Mouse (Mus musculus): ENCODE measurements at regions not wholly inside any gene's neighbourhood (a gene's known extent, or its start where the extent isn't known, plus 50 kb on each side); places are given as distances from the start of the nearest gene placed in this dataset.
"Not testable (repeated sequence)": the region's sequence is repeated elsewhere in the genome, so short reads cannot be mapped to it uniquely, and the experiment has no call there.

- H3K36me3 ChIP-seq (ENCODE audit: control insufficient read depth, insufficient read depth, low read length), result no peaks in the 10 kb centered on the region
- H3K27ac ChIP-seq (ENCODE audit: low read depth, low read length), result no peak overlapping the region
- no peak overlapping the region for H3K4me2 ChIP-seq
- WGBS, result 89% methylated on average over 8 of the region's 8 CpGs
- no peaks in the 10 kb centered on the region for H3K27me3 ChIP-seq (ENCODE audit: control insufficient read depth, insufficient read depth, low read length)
- no peak overlapping the region for H3K9ac ChIP-seq (ENCODE audit: low read length)
- no peaks in the 10 kb centered on the region for H3K9me3 ChIP-seq (ENCODE audit: control insufficient read depth, low read length)
- no peak for DNase-seq (ENCODE audit: low spot score, missing footprints)
- H3K4me3 ChIP-seq (ENCODE audit: low read depth, low read length), result no peak overlapping the region
- no peaks in the 10 kb centered on the region for H3K4me1 ChIP-seq (ENCODE audit: control insufficient read depth, insufficient read depth, low read length)
- ATAC-seq (ENCODE audit: low FRiP score), result no peak
These were observed 263.0 kb upstream of the Nfia start for GRCm38 (mm10) chr4:97509576-97509975.

GRCm38 (mm10) chr4:97505734-97506133 lies 266.8 kb upstream of the Nfia start:
- H3K4me1 ChIP-seq (ENCODE audit: control insufficient read depth, insufficient read depth, low read length), result no peaks in the 10 kb centered on the region
- WGBS, result 88% methylated on average over 1 of the region's 1 CpGs

GRCm38 (mm10) chr4:97491248-97491804 lies 281.2 kb upstream of the Nfia start:
- Histone ChIP-seq H3K4me1 (ENCODE audit: control insufficient read depth, insufficient read depth, low read length) (no peaks in the 10 kb centered on the region), H3K27me3 (ENCODE audit: control insufficient read depth, insufficient read depth, low read length) (no peaks in the 10 kb centered on the region), H3K27ac (ENCODE audit: low read depth, low read length) (no peak overlapping the region), H3K36me3 (ENCODE audit: control insufficient read depth, insufficient read depth, low read length) (no peaks in the 10 kb centered on the region), H3K9ac (ENCODE audit: low read length) (no peak overlapping the region), H3K4me3 (ENCODE audit: low read depth, low read length) (no peak overlapping the region), H3K9me3 (ENCODE audit: control insufficient read depth, low read length) (no peaks in the 10 kb centered on the region), H3K4me2 (no peak overlapping the region)
- no peak for DNase-seq (ENCODE audit: low spot score, missing footprints)
- WGBS, result 93% methylated on average over 2 of the region's 2 CpGs
- no peak for ATAC-seq (ENCODE audit: low FRiP score)

More at GRCm38 (mm10) chr4:97505734-97506133, 266.8 kb upstream of the Nfia start:
- Histone ChIP-seq H3K4me2 (no peak overlapping the region), H3K27ac (ENCODE audit: low read depth, low read length) (no peak overlapping the region), H3K9me3 (ENCODE audit: control insufficient read depth, low read length) (no peaks in the 10 kb centered on the region), H3K9ac (ENCODE audit: low read length) (no peak overlapping the region), H3K36me3 (ENCODE audit: control insufficient read depth, insufficient read depth, low read length) (no peaks in the 10 kb centered on the region), H3K4me3 (ENCODE audit: low read depth, low read length) (no peak overlapping the region), H3K27me3 (ENCODE audit: control insufficient read depth, insufficient read depth, low read length) (no peaks in the 10 kb centered on the region)
- ATAC-seq (ENCODE audit: low FRiP score) (no peak), DNase-seq (ENCODE audit: low spot score, missing footprints) (no peak)

- Histone ChIP-seq H3K4me3 (ENCODE audit: low read depth, low read length) (no peak overlapping the region), H3K4me1 (ENCODE audit: control insufficient read depth, insufficient read depth, low read length) (no peaks in the 10 kb centered on the region), H3K27ac (ENCODE audit: low read depth, low read length) (no peak overlapping the region), H3K4me2 (no peak overlapping the region), H3K36me3 (ENCODE audit: control insufficient read depth, insufficient read depth, low read length) (no peaks in the 10 kb centered on the region), H3K9ac (ENCODE audit: low read length) (no peak overlapping the region), H3K9me3 (ENCODE audit: control insufficient read depth, low read length) (no peaks in the 10 kb centered on the region), H3K27me3 (ENCODE audit: control insufficient read depth, insufficient read depth, low read length) (no peaks in the 10 kb centered on the region)
- ATAC-seq (ENCODE audit: low FRiP score) (no peak), DNase-seq (ENCODE audit: low spot score, missing footprints) (no peak)
- WGBS, result 83% methylated on average over 10 of the region's 10 CpGs
These were observed 286.2 kb upstream of the Nfia start for GRCm38 (mm10) chr4:97486354-97486753.

GRCm38 (mm10) chr4:97485225-97485624 lies 287.3 kb upstream of the Nfia start:
- WGBS, result 92% methylated on average over 3 of the region's 3 CpGs
- ATAC-seq (ENCODE audit: low FRiP score), result no peak
- no peak overlapping the region for H3K4me3 ChIP-seq (ENCODE audit: low read depth, low read length)
- no peaks in the 10 kb centered on the region for H3K27me3 ChIP-seq (ENCODE audit: control insufficient read depth, insufficient read depth, low read length)
- no peaks in the 10 kb centered on the region for H3K9me3 ChIP-seq (ENCODE audit: control insufficient read depth, low read length)
- no peaks in the 10 kb centered on the region for H3K4me1 ChIP-seq (ENCODE audit: control insufficient read depth, insufficient read depth, low read length)
- no peak overlapping the region for H3K4me2 ChIP-seq
- no peaks in the 10 kb centered on the region for H3K36me3 ChIP-seq (ENCODE audit: control insufficient read depth, insufficient read depth, low read length)
- DNase-seq (ENCODE audit: low spot score, missing footprints), result no peak
- no peak overlapping the region for H3K9ac ChIP-seq (ENCODE audit: low read length)
- no peak overlapping the region for H3K27ac ChIP-seq (ENCODE audit: low read depth, low read length)

- no peak overlapping the region for H3K27ac ChIP-seq (ENCODE audit: low read depth, low read length)
- no peaks in the 10 kb centered on the region for H3K9me3 ChIP-seq (ENCODE audit: control insufficient read depth, low read length)
- no peak overlapping the region for H3K9ac ChIP-seq (ENCODE audit: low read length)
- WGBS, result 78% methylated on average over 10 of the region's 10 CpGs
- H3K27me3 ChIP-seq (ENCODE audit: control insufficient read depth, insufficient read depth, low read length), result no peaks in the 10 kb centered on the region
- no peak overlapping the region for H3K4me3 ChIP-seq (ENCODE audit: low read depth, low read length)
- DNase-seq (ENCODE audit: low spot score, missing footprints), result no peak
- no peaks in the 10 kb centered on the region for H3K36me3 ChIP-seq (ENCODE audit: control insufficient read depth, insufficient read depth, low read length)
- H3K4me1 ChIP-seq (ENCODE audit: control insufficient read depth, insufficient read depth, low read length), result no peaks in the 10 kb centered on the region
- H3K4me2 ChIP-seq, result no peak overlapping the region
- ATAC-seq (ENCODE audit: low FRiP score), result no peak
These were observed 289.8 kb upstream of the Nfia start for GRCm38 (mm10) chr4:97482701-97483246.

- Histone ChIP-seq H3K4me1 (ENCODE audit: control insufficient read depth, insufficient read depth, low read length) (peaks cover 6% of the 10 kb centered on the region; the same call in 1 of the 2 replicates), H3K27ac (ENCODE audit: low read depth, low read length) (no peak overlapping the region), H3K9me3 (ENCODE audit: control insufficient read depth, low read length) (no peaks in the 10 kb centered on the region), H3K27me3 (ENCODE audit: control insufficient read depth, insufficient read depth, low read length) (no peaks in the 10 kb centered on the region), H3K36me3 (ENCODE audit: control insufficient read depth, insufficient read depth, low read length) (no peaks in the 10 kb centered on the region), H3K4me3 (ENCODE audit: low read depth, low read length) (no peak overlapping the region), H3K4me2 (no peak overlapping the region), H3K9ac (ENCODE audit: low read length) (no peak overlapping the region)
- 85% methylated on average over 3 of the region's 3 CpGs for WGBS
- ATAC-seq (ENCODE audit: low FRiP score) (no peak), DNase-seq (ENCODE audit: low spot score, missing footprints) (no peak)
These were observed 290.7 kb upstream of the Nfia start for GRCm38 (mm10) chr4:97481836-97482235.

GRCm38 (mm10) chr4:97476571-97477190 lies 293.7 kb upstream of the Gm10192 start:
- Histone ChIP-seq H3K4me3 (ENCODE audit: low read depth, low read length) (no peak overlapping the region), H3K27ac (ENCODE audit: low read depth, low read length) (peak overlapping the region; percentile 77), H3K36me3 (ENCODE audit: control insufficient read depth, insufficient read depth, low read length) (no peaks in the 10 kb centered on the region), H3K9ac (ENCODE audit: low read length) (peak overlapping the region; percentile 16; the same call in 1 of the 2 replicates), H3K4me1 (ENCODE audit: control insufficient read depth, insufficient read depth, low read length) (peaks cover 12% of the 10 kb centered on the region; the same call in 1 of the 2 replicates), H3K27me3 (ENCODE audit: control insufficient read depth, insufficient read depth, low read length) (no peaks in the 10 kb centered on the region), H3K4me2 (no peak overlapping the region), H3K9me3 (ENCODE audit: control insufficient read depth, low read length) (no peaks in the 10 kb centered on the region)
- ATAC-seq (ENCODE audit: low FRiP score), result peak; percentile 98
- WGBS, result 10% methylated on average over 3 of the region's 3 CpGs
- peak; percentile 91 for DNase-seq (ENCODE audit: low spot score, missing footprints)

GRCm38 (mm10) chr4:97473492-97473891 lies 290.5 kb upstream of the Gm10192 start:
- not testable (repeated sequence) for H3K4me3 ChIP-seq (ENCODE audit: low read depth, low read length); H3K27me3 ChIP-seq (ENCODE audit: control insufficient read depth, insufficient read depth, low read length); H3K4me2 ChIP-seq; H3K9me3 ChIP-seq (ENCODE audit: control insufficient read depth, low read length); ATAC-seq (ENCODE audit: low FRiP score); H3K36me3 ChIP-seq (ENCODE audit: control insufficient read depth, insufficient read depth, low read length); H3K9ac ChIP-seq (ENCODE audit: low read length); H3K27ac ChIP-seq (ENCODE audit: low read depth, low read length); DNase-seq (ENCODE audit: low spot score, missing footprints)
- peaks cover 12% of the 10 kb centered on the region; the same call in 1 of the 2 replicates for H3K4me1 ChIP-seq (ENCODE audit: control insufficient read depth, insufficient read depth, low read length)
- WGBS, result 93% methylated on average over 8 of the region's 8 CpGs

Data from midbrain, embryonic 11.5 days (tissue).